In genomic region chr13:48967956-48968749, GRCm38 (mm10) we compare ENCODE assay signal across 8 mouse cellular contexts. TPM values are rescaled to one million over a fixed set of nuclear protein-coding genes. Genes with fewer than 3 reads are reported as not detected.
DNase-seq lines count a peak whose midpoint lies in the region; ATAC-seq and TF ChIP-seq lines count a peak whose summit lies in the region.

Gene Fam120a (minus strand): TSS chr13:48968017.

- WGBS in heart, embryonic 13.5 days: under 1% methylated on average over 100 of the region's 116 CpGs
- WGBS in kidney, postnatal 0 days: under 1% methylated on average over 73 of the region's 116 CpGs
- WGBS in liver, adult 2 months: 7% methylated on average over 114 of the region's 116 CpGs

- peak; percentile 77 for ATAC-seq in erythroid progenitor cell, adult 5-6 weeks (replicated peaks; ENCODE audit: low FRiP score, poor library complexity, severe bottlenecking)
- ATAC-seq in heart, embryonic 13.5 days (ENCODE audit: extremely low read depth, insufficient number of reproducible peaks, low FRiP score, low TSS enrichment): peak; percentile 85
- peak; percentile 85 for ATAC-seq in kidney, postnatal 0 days (replicated peaks; ENCODE audit: low FRiP score, low read depth)
- peak; percentile 32 for ATAC-seq in monocyte, adult 5-6 weeks (replicated peaks; ENCODE audit: insufficient number of reproducible peaks, low FRiP score, low TSS enrichment, poor library complexity, severe bottlenecking)

- peak within 1 kb of the TSS; percentile 97 for H3K9ac ChIP-seq in heart, embryonic 13.5 days
- H3K9ac ChIP-seq in kidney, postnatal 0 days (ENCODE audit: low read depth, low read length): peak within 1 kb of the TSS; percentile 98
- peak within 1 kb of the TSS; percentile 94 for H3K9ac ChIP-seq in liver, adult 2 months (ENCODE audit: low read depth, low read length)

- peak; percentile 79 for TF ChIP-seq POLR2A in liver, adult 2 months (IDR thresholded peaks at IDR 0.05; ENCODE audit: extremely low read depth, insufficient read depth, low read length)

- no peaks in the 10 kb centered on the region for H3K9me3 ChIP-seq in heart, embryonic 13.5 days
- H3K9me3 ChIP-seq in kidney, postnatal 0 days (replicated peaks; ENCODE audit: low read length): no peaks in the 10 kb centered on the region

- H3K4me2 ChIP-seq in heart, embryonic 13.5 days: peak within 1 kb of the TSS; percentile 94
- H3K4me2 ChIP-seq in kidney, postnatal 0 days (ENCODE audit: low read length): peak within 1 kb of the TSS; percentile 81

- peak within 1 kb of the TSS; percentile 99 for H3K27ac ChIP-seq in heart, embryonic 13.5 days (replicated peaks)
- H3K27ac ChIP-seq in kidney, postnatal 0 days: peak within 1 kb of the TSS; percentile 99
- H3K27ac ChIP-seq in liver, adult 2 months (replicated peaks; ENCODE audit: insufficient read depth, low read depth, low read length): peak within 1 kb of the TSS; percentile 94

- H3K36me3 ChIP-seq in heart, embryonic 13.5 days: peaks cover 18% of the 10 kb centered on the region
- H3K36me3 ChIP-seq in kidney, postnatal 0 days (ENCODE audit: insufficient read depth, low read length): 0 out of 2 replicates have a peak, but pooled peaks cover 3% of the 10 kb centered on the region
- H3K36me3 ChIP-seq in liver, adult 2 months (ENCODE audit: control insufficient read depth, insufficient read depth, low read length): no peaks in the 10 kb centered on the region

- H3K27me3 ChIP-seq in heart, embryonic 13.5 days (replicated peaks): no peaks in the 10 kb centered on the region
- no peaks in the 10 kb centered on the region for H3K27me3 ChIP-seq in kidney, postnatal 0 days (ENCODE audit: insufficient read depth, low read length)
- H3K27me3 ChIP-seq in liver, adult 2 months (ENCODE audit: control insufficient read depth, insufficient read depth, low read length): no peaks in the 10 kb centered on the region

- DNase-seq in CD4-positive, CD25-positive, alpha-beta regulatory T cell, adult 2 months (ENCODE audit: low read depth, low spot score): peak; percentile 90
- peak; percentile 76 for DNase-seq in brain, embryonic 18.5 days (ENCODE audit: low read depth, low spot score)
- DNase-seq in kidney, postnatal 0 days (ENCODE audit: low spot score): peak; percentile 88
- peak; percentile 54 for DNase-seq in liver, adult 2 months (ENCODE audit: extremely low read depth, low read depth, low spot score)
- peak; percentile 84 for DNase-seq in spleen, postnatal 36 days (ENCODE audit: low spot score in 2 of 2)

- peaks cover 50% of the 10 kb centered on the region for H3K4me1 ChIP-seq in heart, embryonic 13.5 days
- peaks cover 18% of the 10 kb centered on the region for H3K4me1 ChIP-seq in kidney, postnatal 0 days (replicated peaks; ENCODE audit: insufficient read depth, low read length)
- peaks cover 23% of the 10 kb centered on the region for H3K4me1 ChIP-seq in liver, adult 2 months (ENCODE audit: control insufficient read depth, insufficient read depth, low read length)

- peaks cover 34% of the 10 kb centered on the region for H3K79me2 ChIP-seq in liver, adult 2 months (ENCODE audit: control insufficient read depth, insufficient read depth, low read length)

- TF ChIP-seq CTCF in kidney, postnatal 0 days (IDR thresholded peaks at IDR 0.05; ENCODE audit: low read depth): peak; percentile 42
- no peak for TF ChIP-seq CTCF in liver, adult 2 months (IDR thresholded peaks at IDR 0.05; ENCODE audit: low read depth, low read length)

- peak within 1 kb of the TSS; percentile 81 for H3K4me3 ChIP-seq in heart, embryonic 13.5 days
- H3K4me3 ChIP-seq in kidney, postnatal 0 days (replicated peaks; ENCODE audit: low read depth, low read length): peak within 1 kb of the TSS; percentile 87
- peak within 1 kb of the TSS; percentile 82 for H3K4me3 ChIP-seq in liver, adult 2 months (ENCODE audit: insufficient read depth, low read depth, low read length)

RNA-seq across cellular contexts. Expression of gene Fam120a, which starts in this region (rescaled TPM):
- total RNA-seq in erythroid progenitor cell, adult 5-6 weeks (2015; ENCODE audit: low replicate concordance): 158 and 188 TPM in 2 replicates
- 102 and 103 TPM in 2 replicates for total RNA-seq in erythroid progenitor cell, adult 5-6 weeks (2017; ENCODE audit: low replicate concordance)
- polyA plus RNA-seq in heart, embryonic 13.5 days (2015; fragmentation: Nextera tagmentation; extraction: Ambion mirVana): 17.2 and 17.8 TPM in 2 replicates
- polyA plus RNA-seq in kidney, postnatal 0 days (2015; fragmentation: Nextera tagmentation; extraction: Ambion mirVana): 26.6 and 28.6 TPM in 2 replicates
- 45.1 and 59.3 TPM in 2 replicates for total RNA-seq in liver, adult 2 months (2014; rRNA removed)
- polyA plus RNA-seq in liver, adult 2 months (2012; rRNA removed): 40.1 and 40.6 TPM in 2 replicates
- 69.3 to 102 TPM (median 72.9 TPM) in 3 replicates for total RNA-seq in monocyte, adult 5-6 weeks (2017)

Comparison
In these comparisons a context has a peak if more than half of its experiments do, and no peak if none do; other contexts are left out.
1. Peak in every context shown above with its lines: DNase-seq, ATAC-seq, H3K4me3 ChIP-seq and H3K27ac ChIP-seq.
2. ATAC-seq: peak in every context shown above with its lines; median percentile 85 in heart, embryonic 13.5 days; 85 in kidney, postnatal 0 days; 77 in erythroid progenitor cell, adult 5-6 weeks; 32 in monocyte, adult 5-6 weeks.